Mouse (Mus musculus) CH12.LX (cell line): Measurements from ENCODE around the gene Ccdc134.
A peak's percentile ranks its signal among the peaks of the same experiment; 100 is the strongest.

Source experiments
- CTCF ChIP-seq, 2 experiments: IDR thresholded peaks in 1 of 2; conservative IDR thresholded peaks in 1 of 2; 2 replicates each; pipeline ENCODE4 v1.5.1; 2011 to 2012; ENCODE audit warnings: low read depth in 2 of 2, low read length in 2 of 2, improper control_type of control experiment in 1 of 2, inconsistent platforms in 1 of 2, mild to moderate bottlenecking in 1 of 2, moderate library complexity in 1 of 2
- E2F4 ChIP-seq: IDR thresholded peaks from 2 replicates; pipeline ENCODE4 v1.6.1; 2011; ENCODE audit warnings: low read depth, low read length, improper control_type of control experiment; ENCODE audit not compliant: insufficient replicate concordance
- ELF1 ChIP-seq: IDR thresholded peaks from 2 replicates; pipeline ENCODE4 v1.6.1; 2014; ENCODE audit warnings: low read depth, mild to moderate bottlenecking, inconsistent platforms, low read length, improper control_type of control experiment
- EP300 ChIP-seq: IDR thresholded peaks from 2 replicates; pipeline ENCODE4 v1.6.1; 2011; ENCODE audit warnings: low read length, improper control_type of control experiment
- ETS1 ChIP-seq: conservative IDR thresholded peaks from 2 replicates; pipeline ENCODE4 v1.6.1; 2012; ENCODE audit warnings: low read depth, mild to moderate bottlenecking, inconsistent platforms, low read length, improper control_type of control experiment, moderate library complexity
- HCFC1 ChIP-seq: IDR thresholded peaks from 2 replicates; pipeline ENCODE4 v1.6.1; 2012; ENCODE audit warnings: low read depth, mild to moderate bottlenecking, inconsistent platforms, low read length, improper control_type of control experiment
- JUND ChIP-seq: conservative IDR thresholded peaks from 2 replicates; pipeline ENCODE4 v1.6.1; 2011; ENCODE audit warnings: low read depth, low read length, improper control_type of control experiment
- MAFK ChIP-seq: IDR thresholded peaks from 2 replicates; pipeline ENCODE4 v1.6.1; 2011; ENCODE audit warnings: low read length, improper control_type of control experiment; ENCODE audit not compliant: insufficient replicate concordance
- MYC ChIP-seq: IDR thresholded peaks from 2 replicates; pipeline ENCODE4 v1.6.1; 2011; ENCODE audit warnings: low read depth, mild to moderate bottlenecking, improper control_type of control experiment, low read length
- POLR2A ChIP-seq: IDR thresholded peaks from 2 replicates; pipeline ENCODE4 v1.6.1; 2011; ENCODE audit warnings: low read depth, mild to moderate bottlenecking, improper control_type of control experiment, low read length
- TBP ChIP-seq: conservative IDR thresholded peaks from 2 replicates; pipeline ENCODE4 v1.6.1; 2011; ENCODE audit warnings: low read depth, low read length, improper control_type of control experiment
- UBTF ChIP-seq: IDR thresholded peaks from 2 replicates; pipeline ENCODE4 v1.6.1; 2012; ENCODE audit warnings: low read depth, mild to moderate bottlenecking, inconsistent platforms, low read length, improper control_type of control experiment, moderate library complexity
- ZC3H11A ChIP-seq: IDR thresholded peaks from 2 replicates; pipeline ENCODE4 v1.6.1; 2012; ENCODE audit warnings: low read depth, mild to moderate bottlenecking, inconsistent platforms, low read length, improper control_type of control experiment

DNA sequence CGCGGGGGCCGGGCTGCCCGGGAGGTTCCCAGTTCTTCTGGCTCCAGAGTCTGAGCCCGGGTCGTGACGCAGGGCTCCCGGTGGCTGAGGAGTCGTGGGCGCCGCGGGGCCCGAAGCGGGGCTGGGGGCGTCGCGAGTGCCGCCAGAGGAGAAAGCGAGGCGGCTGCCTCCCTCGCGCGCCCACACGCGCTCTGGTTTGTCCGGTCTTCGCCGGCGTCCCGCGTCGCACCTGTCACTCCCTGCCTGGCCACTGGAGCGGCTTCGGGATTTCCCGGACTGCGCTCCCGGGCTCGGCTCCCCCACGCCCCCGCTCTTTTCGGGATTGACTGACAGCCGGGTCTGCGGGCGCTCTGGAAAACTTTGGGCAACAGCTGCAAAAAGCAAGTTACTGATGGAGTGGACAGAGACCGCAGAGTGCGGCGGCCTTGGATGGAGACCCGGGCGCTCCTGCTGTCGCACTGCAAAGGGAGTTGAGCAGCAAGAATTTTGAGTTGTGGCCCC is 19.9 kb downstream of the Ccdc134 start:
- TF ChIP-seq ETS1 = no peak
- peak; percentile 68; the same call in 1 of the 2 replicates for TF ChIP-seq UBTF
- TF ChIP-seq CTCF (conservative IDR thresholded peaks at IDR 0.05 in 1 of 2, IDR thresholded peaks at IDR 0.05 in 1 of 2; ENCODE audit: low read depth in 2 of 2, low read length in 2 of 2) = no peak
- no peak for TF ChIP-seq POLR2A
- no peak for TF ChIP-seq ZC3H11A
- no peak for TF ChIP-seq ELF1
- TF ChIP-seq EP300 = no peak
- no peak for TF ChIP-seq MYC
- no peak for TF ChIP-seq MAFK
- no peak for TF ChIP-seq E2F4
- TF ChIP-seq JUND = no peak
- no peak for TF ChIP-seq HCFC1
- no peak for TF ChIP-seq TBP
